Mouse (Mus musculus) bone marrow macrophage, adult 2 months (primary cell): ENCODE results near the gene Rtl1.

Experiments used
- CTCF ChIP-seq: IDR thresholded peaks from 2 replicates; pipeline ENCODE4 v1.5.1; 2012; ENCODE audit warnings: low read depth, mild to moderate bottlenecking, low read length, moderate library complexity
- POLR2A ChIP-seq: IDR thresholded peaks from 2 replicates; pipeline ENCODE4 v1.6.1; 2012; ENCODE audit warnings: mild to moderate bottlenecking, low read depth, low read length, borderline replicate concordance

DNA sequence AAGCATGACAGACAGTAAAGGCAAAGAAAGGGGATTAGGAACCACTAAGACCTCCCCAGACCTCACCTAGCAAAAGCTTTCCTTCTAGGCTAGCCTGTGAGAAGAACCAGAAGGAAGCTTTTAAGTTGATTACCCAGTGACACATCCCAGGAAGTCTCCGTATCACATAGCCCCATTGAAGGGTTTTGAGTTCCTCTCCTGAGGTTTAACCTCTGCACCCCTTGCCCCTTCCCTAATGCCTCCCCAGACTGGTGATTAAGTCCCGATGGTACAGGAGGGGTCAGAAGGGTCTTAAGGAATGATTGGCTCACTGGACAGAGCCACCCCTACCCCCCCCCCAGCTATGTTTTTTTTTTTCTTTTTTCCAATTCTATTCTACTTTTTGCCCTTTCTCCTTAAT is 53.0 kb downstream of the Rtl1 start:
- TF ChIP-seq CTCF = no peak
- no peak for TF ChIP-seq POLR2A
